Mouse (Mus musculus): ENCODE measurements around the gene Agap1. TPM values are rescaled to one million over a fixed set of nuclear protein-coding genes. Genes with fewer than 3 reads are reported as not detected.

Gene Agap1
- polyA plus RNA-seq, 1 experiment from 2014 or later, result 8.7 TPM

- Histone ChIP-seq H3K4me1 (ENCODE audit: insufficient read depth, low read depth, low read length) (no peaks in the 10 kb centered on the region), H3K27ac (ENCODE audit: low read length) (no peak overlapping the region), H3K9ac (replicated peaks; ENCODE audit: low read depth) (no peak overlapping the region), H3K4me2 (replicated peaks; ENCODE audit: low read depth, low read length) (no peak overlapping the region), H3K27me3 (replicated peaks; ENCODE audit: insufficient read depth, low read length) (no peaks in the 10 kb centered on the region), H3K36me3 (ENCODE audit: insufficient read depth, low read length) (no peaks in the 10 kb centered on the region), H3K4me3 (ENCODE audit: low read depth, low read length) (no peak overlapping the region), H3K9me3 (ENCODE audit: low read length) (no peaks in the 10 kb centered on the region)
- ATAC-seq, result no peak
- 56% methylated on average over 11 of the region's 11 CpGs for WGBS
- no peak for DNase-seq (ENCODE audit: low spot score)
- no peak for TF ChIP-seq EP300 (IDR thresholded peaks at IDR 0.05)
- TF ChIP-seq CTCF (IDR thresholded peaks at IDR 0.05), result no peak
Observed at GRCm38 (mm10) chr1:89420642-89421041, 34.0 kb upstream of the Agap1 start.

GRCm38 (mm10) chr1:89421401-89421800, 33.2 kb upstream of the Agap1 start:
- WGBS, result 39% methylated on average over 4 of the region's 4 CpGs
- Histone ChIP-seq H3K27me3 (replicated peaks; ENCODE audit: insufficient read depth, low read length) (no peaks in the 10 kb centered on the region), H3K4me3 (ENCODE audit: low read depth, low read length) (no peak overlapping the region), H3K36me3 (ENCODE audit: insufficient read depth, low read length) (no peaks in the 10 kb centered on the region), H3K9me3 (ENCODE audit: low read length) (no peaks in the 10 kb centered on the region), H3K9ac (replicated peaks; ENCODE audit: low read depth) (no peak overlapping the region), H3K27ac (ENCODE audit: low read length) (no peak overlapping the region), H3K4me2 (replicated peaks; ENCODE audit: low read depth, low read length) (no peak overlapping the region), H3K4me1 (ENCODE audit: insufficient read depth, low read depth, low read length) (no peaks in the 10 kb centered on the region)
- DNase-seq (ENCODE audit: low spot score) (peak; percentile 21), ATAC-seq (peak; percentile 21; the same call in 1 of the 2 replicates)
- TF ChIP-seq EP300 (IDR thresholded peaks at IDR 0.05), result no peak
- no peak for TF ChIP-seq CTCF (IDR thresholded peaks at IDR 0.05)

GRCm38 (mm10) chr1:89424563-89424962, 30.0 kb upstream of the Agap1 start:
- H3K27me3 ChIP-seq (replicated peaks; ENCODE audit: insufficient read depth, low read length), result no peaks in the 10 kb centered on the region
- 50% methylated on average over 6 of the region's 6 CpGs for WGBS
- H3K9ac ChIP-seq (replicated peaks; ENCODE audit: low read depth), result no peak overlapping the region
- H3K4me2 ChIP-seq (replicated peaks; ENCODE audit: low read depth, low read length), result no peak overlapping the region
- no peak overlapping the region for H3K27ac ChIP-seq (ENCODE audit: low read length)
- no peaks in the 10 kb centered on the region for H3K9me3 ChIP-seq (ENCODE audit: low read length)
- H3K36me3 ChIP-seq (ENCODE audit: insufficient read depth, low read length), result no peaks in the 10 kb centered on the region
- no peaks in the 10 kb centered on the region for H3K4me1 ChIP-seq (ENCODE audit: insufficient read depth, low read depth, low read length)
- TF ChIP-seq EP300 (IDR thresholded peaks at IDR 0.05) (no peak), CTCF (IDR thresholded peaks at IDR 0.05) (no peak)
- DNase-seq (ENCODE audit: low spot score), result peak; percentile 50
- H3K4me3 ChIP-seq (ENCODE audit: low read depth, low read length), result no peak overlapping the region
- ATAC-seq, result peak; percentile 48

- H3K4me2 ChIP-seq (replicated peaks; ENCODE audit: low read depth, low read length), result no peak overlapping the region
- H3K27ac ChIP-seq (ENCODE audit: low read length), result no peak overlapping the region
- no peaks in the 10 kb centered on the region for H3K9me3 ChIP-seq (ENCODE audit: low read length)
- H3K27me3 ChIP-seq (replicated peaks; ENCODE audit: insufficient read depth, low read length), result no peaks in the 10 kb centered on the region
- H3K4me1 ChIP-seq (ENCODE audit: insufficient read depth, low read depth, low read length), result no peaks in the 10 kb centered on the region
- no peak overlapping the region for H3K4me3 ChIP-seq (ENCODE audit: low read depth, low read length)
- no peak overlapping the region for H3K9ac ChIP-seq (replicated peaks; ENCODE audit: low read depth)
- DNase-seq (ENCODE audit: low spot score) (peak; percentile 53), ATAC-seq (peak; percentile 74)
- WGBS, result 54% methylated on average over 8 of the region's 8 CpGs
- no peaks in the 10 kb centered on the region for H3K36me3 ChIP-seq (ENCODE audit: insufficient read depth, low read length)
- TF ChIP-seq EP300 (IDR thresholded peaks at IDR 0.05), result peak; percentile 63
- TF ChIP-seq CTCF (IDR thresholded peaks at IDR 0.05), result no peak
Observed at GRCm38 (mm10) chr1:89426137-89426536, 28.5 kb upstream of the Agap1 start.

GRCm38 (mm10) chr1:89428671-89429070, 25.9 kb upstream of the Agap1 start:
- H3K9me3 ChIP-seq (ENCODE audit: low read length), result no peaks in the 10 kb centered on the region
- H3K27me3 ChIP-seq (replicated peaks; ENCODE audit: insufficient read depth, low read length), result no peaks in the 10 kb centered on the region
- H3K36me3 ChIP-seq (ENCODE audit: insufficient read depth, low read length), result no peaks in the 10 kb centered on the region
- H3K4me3 ChIP-seq (ENCODE audit: low read depth, low read length), result no peak overlapping the region
- no peaks in the 10 kb centered on the region for H3K4me1 ChIP-seq (ENCODE audit: insufficient read depth, low read depth, low read length)
- 53% methylated on average over 5 of the region's 5 CpGs for WGBS
- ATAC-seq, result peak; percentile 57; the same call in 1 of the 2 replicates
- no peak for TF ChIP-seq CTCF (IDR thresholded peaks at IDR 0.05)
- TF ChIP-seq EP300 (IDR thresholded peaks at IDR 0.05), result no peak; the same call in 1 of the 2 replicates
- no peak overlapping the region for H3K4me2 ChIP-seq (replicated peaks; ENCODE audit: low read depth, low read length)
- H3K9ac ChIP-seq (replicated peaks; ENCODE audit: low read depth), result no peak overlapping the region
- DNase-seq (ENCODE audit: low spot score), result peak; percentile 34
- no peak overlapping the region for H3K27ac ChIP-seq (ENCODE audit: low read length)

- no peaks in the 10 kb centered on the region for H3K9me3 ChIP-seq (ENCODE audit: low read length)
- TF ChIP-seq CTCF (IDR thresholded peaks at IDR 0.05) (no peak), EP300 (IDR thresholded peaks at IDR 0.05) (no peak)
- no peak overlapping the region for H3K4me2 ChIP-seq (replicated peaks; ENCODE audit: low read depth, low read length)
- ATAC-seq (no peak), DNase-seq (ENCODE audit: low spot score) (no peak)
- no peak overlapping the region for H3K9ac ChIP-seq (replicated peaks; ENCODE audit: low read depth)
- H3K27ac ChIP-seq (ENCODE audit: low read length), result no peak overlapping the region
- no peak overlapping the region for H3K4me3 ChIP-seq (ENCODE audit: low read depth, low read length)
- 81% methylated on average over 11 of the region's 11 CpGs for WGBS
- no peaks in the 10 kb centered on the region for H3K36me3 ChIP-seq (ENCODE audit: insufficient read depth, low read length)
- no peaks in the 10 kb centered on the region for H3K4me1 ChIP-seq (ENCODE audit: insufficient read depth, low read depth, low read length)
- no peaks in the 10 kb centered on the region for H3K27me3 ChIP-seq (replicated peaks; ENCODE audit: insufficient read depth, low read length)
Observed at GRCm38 (mm10) chr1:89429946-89430640, 24.5 kb upstream of the Agap1 start.
